Mouse (Mus musculus): ENCODE measurements around the gene Rhox13.

The Rhox13 gene
- long read RNA-seq, experiment 1, result 0 reads
- long read RNA-seq, experiment 2, result 0 reads

DNA sequence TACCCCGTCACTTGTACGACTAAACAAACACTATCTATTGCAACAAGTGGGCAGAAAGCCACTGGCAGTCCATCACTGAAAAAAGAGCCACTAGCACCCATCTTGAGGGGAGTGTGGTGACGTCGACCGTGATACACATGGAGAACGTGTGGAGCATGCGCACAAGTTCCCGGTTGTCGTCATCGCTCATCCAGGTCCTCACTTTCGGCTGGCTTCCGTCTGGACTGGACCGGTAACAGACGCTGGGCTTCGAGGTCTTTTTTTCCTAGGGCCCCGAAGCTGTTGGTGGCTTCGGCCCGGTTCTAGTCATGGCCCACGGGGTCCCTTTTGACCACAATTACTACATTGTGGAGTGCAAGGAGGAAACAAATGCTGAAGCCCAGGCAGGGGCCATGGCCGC lies at the start of gene Rhox13:
Gene Rhox13, plus strand, starts transcription at position 238 of the 400 bp plus-strand sequence.
- intact Hi-C loops (cut with DNase I), result no loop called here

GRCm38 (mm10) chrX:38084226-38084625 lies 36.8 kb upstream of the Rhox13 start:
- intact Hi-C loops (cut with DNase I), result loop anchor here (10.0 kb wide), 1 partner anchor 91 kb away; no protein-coding TSS in a partner anchor

DNA sequence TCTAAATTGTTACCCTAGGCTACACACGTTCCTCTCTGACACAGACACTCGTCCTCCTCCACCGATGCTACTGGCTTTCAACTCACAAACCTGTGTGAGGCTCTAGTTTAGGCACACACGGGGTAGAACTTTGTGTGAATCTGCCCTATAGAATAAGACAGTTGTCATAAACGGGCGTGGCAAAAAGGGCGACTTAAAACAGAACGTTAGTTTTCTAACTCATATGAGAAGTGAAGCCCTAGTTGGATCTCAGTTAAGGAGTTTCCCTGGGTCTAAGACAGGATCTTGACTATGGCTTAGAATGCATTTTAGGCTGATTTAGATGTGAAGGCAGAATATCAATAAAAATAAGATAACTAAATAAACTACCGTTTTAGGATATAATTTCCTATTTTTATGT lies 36.0 kb upstream of the Rhox13 start, which contains the start of gene Rhox11:
Gene Rhox11, minus strand, starts transcription at position 101 of the 400 bp plus-strand sequence.
- intact Hi-C loops (cut with DNase I), result loop anchor here (10.0 kb wide), 1 partner anchor 90 kb away; no protein-coding TSS in a partner anchor

DNA sequence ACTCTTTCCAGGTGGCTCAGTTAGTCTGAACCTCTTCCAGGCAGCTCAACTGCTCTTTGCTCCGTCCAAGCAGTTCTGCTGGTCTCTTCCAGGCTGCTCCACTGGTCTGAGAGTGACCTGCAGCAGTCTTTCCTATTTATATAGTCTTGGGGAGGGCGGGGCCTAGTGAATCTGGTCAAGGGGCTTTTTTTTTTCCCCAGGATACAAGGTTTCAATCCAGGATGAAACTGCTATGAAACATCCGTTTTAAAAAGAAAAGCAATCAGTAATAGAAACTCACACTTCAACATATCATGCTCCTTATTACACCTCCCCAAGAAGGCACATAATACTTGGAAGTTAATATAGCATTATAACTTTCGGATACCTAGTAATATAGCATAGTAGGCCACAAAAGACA lies 10.2 kb upstream of the Rhox13 start, which contains the start of gene Rhox12:
Gene Rhox12, minus strand, starts transcription at position 101 of the 400 bp plus-strand sequence.
- intact Hi-C loops (cut with DNase I), result no loop called here

- intact Hi-C loops (cut with DNase I), result no loop called here
Observed at GRCm38 (mm10) chrX:38121478-38121877, 459 bp downstream of the Rhox13 start.

GRCm38 (mm10) chrX:38159097-38159496 lies 38.1 kb downstream of the Rhox13 start:
- intact Hi-C loops (cut with DNase I), result no loop called here

- intact Hi-C loops (cut with DNase I), result no loop called here
Observed at GRCm38 (mm10) chrX:38165315-38165714, 44.3 kb downstream of the Rhox13 start.

DNA sequence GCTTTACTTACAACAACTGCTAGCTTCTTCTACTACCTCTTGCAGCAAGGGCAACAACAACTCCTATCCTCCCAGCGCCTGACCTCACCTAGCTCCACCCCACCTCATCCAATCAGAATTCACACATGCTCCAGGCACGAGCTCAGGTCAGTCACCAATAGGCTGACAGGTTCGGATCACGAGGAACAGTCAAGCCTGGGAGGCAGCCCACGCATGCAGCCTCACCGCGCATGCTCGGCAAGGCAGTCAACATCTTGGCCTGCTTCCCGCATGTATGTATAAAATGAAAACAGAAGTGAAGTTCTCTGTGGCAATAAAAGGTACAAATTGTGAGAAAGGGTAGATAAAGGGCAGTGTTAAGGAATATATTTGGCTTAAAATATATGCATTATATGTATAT lies 45.0 kb downstream of the Rhox13 start:
- intact Hi-C loops (cut with DNase I), result no loop called here

- intact Hi-C loops (cut with DNase I), result no loop called here
Observed at GRCm38 (mm10) chrX:38166592-38166991, 45.6 kb downstream of the Rhox13 start.

All from adrenal gland (tissue).